Mouse (Mus musculus): ENCODE measurements at regions not wholly inside any gene's neighbourhood (a gene's known extent, or its start where the extent isn't known, plus 50 kb on each side); places are given as distances from the start of the nearest gene placed in this dataset.

GRCm38 (mm10) chr14:105369637-105370435 lies 111.5 kb downstream of the Ndfip2 start:
- TF ChIP-seq POU5F1 (IDR thresholded peaks at IDR 0.05; ENCODE audit: borderline replicate concordance, low read length) (no peak), CTCF (conservative IDR thresholded peaks at IDR 0.05; ENCODE audit: low read length) (no peak), NANOG (IDR thresholded peaks at IDR 0.05; ENCODE audit: borderline replicate concordance, low read length) (no peak)
